Mouse (Mus musculus) liver, embryonic 11.5 days (tissue): ENCODE data around the gene Fbxw13. TPM values are rescaled to one million over a fixed set of nuclear protein-coding genes. Genes with fewer than 3 reads are reported as not detected.
"Not testable (repeated sequence)": the region's sequence is repeated elsewhere in the genome, so short reads cannot be mapped to it uniquely, and the experiment has no call there.

Experiments used
- ATAC-seq: fragments of 200-750 bp; cut with Nextera tagmentation; replicated peaks from 2 replicates; pipeline ENCODE4 v1.8.0; 2017; ENCODE audit warnings: moderate number of reproducible peaks, mild to moderate bottlenecking, moderate TSS enrichment, moderate library complexity; ENCODE audit not compliant: low FRiP score
- DNase-seq: peaks from one replicate; pipeline ENCODE4 v3.0.0-alpha.2; 2017; ENCODE audit warnings: low spot score
- H3K27ac ChIP-seq: fragments of 300-500 bp; sonication (generic); 2 replicates; pipeline ENCODE4 v1.5.1; 2014; ENCODE audit warnings: mild to moderate bottlenecking, low read depth, low read length, control low read depth
- H3K27me3 ChIP-seq: fragments of 300-500 bp; sonication (generic); replicated peaks from 2 replicates; pipeline ENCODE4 v1.6.1; 2014; ENCODE audit warnings: low read length, mixed read lengths; ENCODE audit not compliant: control insufficient read depth, insufficient read depth
- H3K36me3 ChIP-seq: fragments of 300-500 bp; sonication (generic); 2 replicates; pipeline ENCODE4 v1.6.1; 2014; ENCODE audit warnings: mild to moderate bottlenecking, low read length, moderate library complexity, mixed read lengths; ENCODE audit not compliant: control insufficient read depth, insufficient read depth
- H3K4me1 ChIP-seq: fragments of 300-500 bp; sonication (generic); replicated peaks from 2 replicates; pipeline ENCODE4 v1.6.1; 2014; ENCODE audit warnings: low read length, mixed read lengths; ENCODE audit not compliant: control insufficient read depth, insufficient read depth
- H3K4me2 ChIP-seq: fragments of 300-500 bp; sonication (generic); 2 replicates; pipeline ENCODE4 v1.6.1; 2014; ENCODE audit warnings: mild to moderate bottlenecking, control low read depth, moderate library complexity
- H3K4me3 ChIP-seq: fragments of 300-500 bp; sonication (generic); 2 replicates; pipeline ENCODE4 v1.5.1; 2014; ENCODE audit warnings: low read depth, low read length, control low read depth
- H3K9ac ChIP-seq: fragments of 300-500 bp; sonication (generic); 2 replicates; pipeline ENCODE4 v1.6.1; 2014; ENCODE audit warnings: low read depth, low read length, control low read depth
- H3K9me3 ChIP-seq: fragments of 300-500 bp; sonication (generic); 2 replicates; pipeline ENCODE4 v1.6.1; 2016; ENCODE audit warnings: low read length, inconsistent platforms, mixed read lengths; ENCODE audit not compliant: control insufficient read depth
- WGBS: fragments of 180-500 bp; shearing (Covaris S2); extraction: QIAGEN DNeasy Blood & Tissue Kit; methylation state at CpG from one replicate; pipeline ENCODE4 v1.1.7; 2014; 5-methylcytosine and 5-hydroxymethylcytosine counted together
- polyA plus RNA-seq: library from polyadenylated mRNA; unstranded; fragments of >200 nt; fragmentation: Nextera tagmentation; extraction: Ambion mirVana; gene quantifications from 2 replicates; pipeline ENCODE4 v1.2.1, GENCODE M21; 2014

Fbxw13 gene
- polyA plus RNA-seq, 1 experiment from 2014 or later, result not detected

- H3K4me1 ChIP-seq, result no peaks in the 10 kb centered on the region
- no peaks in the 10 kb centered on the region for H3K27me3 ChIP-seq
- ATAC-seq (no peak), DNase-seq (no peak)
- H3K27ac ChIP-seq, result no peak within 1 kb of the TSS
- H3K4me3 ChIP-seq, result no peak within 1 kb of the TSS
- no peak within 1 kb of the TSS for H3K4me2 ChIP-seq
- no peaks in the 10 kb centered on the region for H3K9me3 ChIP-seq
- H3K9ac ChIP-seq, result no peak within 1 kb of the TSS
- no peaks in the 10 kb centered on the region for H3K36me3 ChIP-seq
- 57% methylated on average over 3 of the region's 3 CpGs for WGBS
Measured at GRCm38 (mm10) chr9:109161941-109162340, 33.8 kb downstream of the Fbxw13 start, which contains the start of gene Fbxw21. Gene Fbxw21, minus strand, starts transcription at chr9:109162041.

GRCm38 (mm10) chr9:109140414-109140813 is 55.4 kb downstream of the Fbxw13 start:
- H3K4me3 ChIP-seq, H3K9me3 ChIP-seq, H3K27ac ChIP-seq, DNase-seq, H3K27me3 ChIP-seq, ATAC-seq, H3K36me3 ChIP-seq, H3K9ac ChIP-seq, H3K4me2 ChIP-seq, H3K4me1 ChIP-seq: not testable (repeated sequence)
- 64% methylated on average over 4 of the region's 4 CpGs for WGBS

- H3K27ac ChIP-seq, result no peak overlapping the region
- H3K27me3 ChIP-seq, result no peaks in the 10 kb centered on the region
- H3K9me3 ChIP-seq, result no peaks in the 10 kb centered on the region
- WGBS, result 85% methylated on average over 5 of the region's 5 CpGs
- no peak for ATAC-seq
- no peak overlapping the region for H3K9ac ChIP-seq
- H3K36me3 ChIP-seq, result no peaks in the 10 kb centered on the region
- H3K4me3 ChIP-seq, result no peak overlapping the region
- H3K4me2 ChIP-seq, result no peak overlapping the region
- no peak for DNase-seq
- H3K4me1 ChIP-seq, result no peaks in the 10 kb centered on the region
Measured at GRCm38 (mm10) chr9:109130076-109130475, 65.7 kb downstream of the Fbxw13 start.

Other genes with a start within 250 kb of the Fbxw13 start
- 0.16 and 0.69 TPM in 2 replicates for gene Col7a1, start 242.4 kb downstream of the Fbxw13 start, polyA plus RNA-seq
- not detected in 2 replicates for gene Ucn2, start 210.0 kb downstream of the Fbxw13 start, polyA plus RNA-seq
- 7.4 and 9.1 TPM in 2 replicates for gene Pfkfb4, start 204.2 kb downstream of the Fbxw13 start, polyA plus RNA-seq
- gene Shisa5, start 157.4 kb downstream of the Fbxw13 start, polyA plus RNA-seq, result 33.7 and 34.3 TPM in 2 replicates
- 8.9 and 9.7 TPM in 2 replicates for gene Trex1, start 136.2 kb downstream of the Fbxw13 start, polyA plus RNA-seq
- 24.3 and 28.9 TPM in 2 replicates for gene Atrip, start 121.9 kb downstream of the Fbxw13 start, polyA plus RNA-seq
- gene Ccdc51, start 113.5 kb downstream of the Fbxw13 start, polyA plus RNA-seq, result 21.9 TPM in 2 replicates
- 716 and 742 TPM in 2 replicates for gene Tma7, start 113.4 kb downstream of the Fbxw13 start, polyA plus RNA-seq
- 5.8 and 7.4 TPM in 2 replicates for gene Plxnb1, start 100.6 kb downstream of the Fbxw13 start, polyA plus RNA-seq
- 0.08 TPM in 1 of 2 replicates, not detected in the other for gene Fbxw21, start 33.9 kb downstream of the Fbxw13 start, polyA plus RNA-seq
- not detected in 2 replicates for gene Fbxw20, start 38.8 kb upstream of the Fbxw13 start, polyA plus RNA-seq
- gene Fbxw14, start 91.7 kb upstream of the Fbxw13 start, polyA plus RNA-seq, result not detected in 2 replicates
- not detected in 2 replicates for gene Fbxw28, start 143.7 kb upstream of the Fbxw13 start, polyA plus RNA-seq
- gene Fbxw22, start 208.3 kb upstream of the Fbxw13 start, polyA plus RNA-seq, result not detected in 2 replicates